8 mouse cellular contexts compared by ENCODE assay signal in the genomic region with DNA sequence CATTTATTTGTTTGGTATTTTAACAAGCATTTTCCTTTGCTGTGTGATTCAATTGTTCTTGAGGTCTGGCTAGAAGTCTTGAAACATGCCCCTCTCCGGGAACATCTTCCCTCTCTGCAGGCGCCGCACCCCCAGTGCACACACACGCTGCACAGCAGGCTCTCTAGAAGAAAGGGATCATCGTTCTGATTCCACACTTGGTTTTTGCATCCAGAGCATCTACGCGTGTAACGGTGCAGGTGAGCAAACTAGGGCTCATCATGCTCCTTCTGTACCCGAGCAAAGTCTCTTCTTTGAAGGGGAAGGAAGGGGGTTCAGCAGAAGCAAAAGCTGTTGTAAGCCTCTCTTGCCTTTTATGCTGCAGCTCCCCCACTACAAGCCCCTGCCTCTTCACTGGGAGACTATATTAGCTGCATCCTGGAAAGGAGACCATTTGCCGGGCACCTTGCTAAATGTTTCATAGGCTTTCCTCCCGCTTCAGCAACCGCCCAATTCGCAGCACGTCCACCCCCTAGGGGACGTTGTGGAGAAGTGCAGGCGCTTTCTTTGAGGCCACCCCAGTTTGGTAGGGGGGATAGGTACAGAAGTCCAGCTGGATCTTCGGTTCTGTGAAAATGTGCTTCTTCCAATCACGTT. TPM values are rescaled to one million over a fixed set of nuclear protein-coding genes. Genes with fewer than 3 reads are reported as not detected.
DNase-seq lines count a peak whose midpoint lies in the region; ATAC-seq and TF ChIP-seq lines count a peak whose summit lies in the region.

A gene (minus strand): TSS at position 51 of the 636 bp plus-strand sequence.

- ATAC-seq in cerebellum, adult (ENCODE audit: insufficient number of reproducible peaks, low FRiP score, low TSS enrichment) = no peak
- ATAC-seq in granulocyte monocyte progenitor cell, adult 5-6 weeks (replicated peaks; ENCODE audit: poor library complexity, severe bottlenecking) = peak; percentile 80

- peak; percentile 89 for TF ChIP-seq RAD21 in CH12.LX (IDR thresholded peaks at IDR 0.05; ENCODE audit: low read depth, low read length)

- no peak within 1 kb of the TSS for H3K4me2 ChIP-seq in CH12.LX (ENCODE audit: insufficient read depth, low read depth, poor library complexity, severe bottlenecking)

- TF ChIP-seq CTCF in CH12.LX (conservative IDR thresholded peaks at IDR 0.05 in 1 of 2, IDR thresholded peaks at IDR 0.05 in 1 of 2; ENCODE audit: low read depth in 2 of 2, low read length in 2 of 2) = peak; percentile 57 to 89
- TF ChIP-seq CTCF in spleen, adult 2 months (IDR thresholded peaks at IDR 0.05; ENCODE audit: extremely low read depth, insufficient read depth, insufficient read length, insufficient replicate concordance) = peak; percentile 89; the same call in 1 of the 2 replicates

- H3K9me3 ChIP-seq in CH12.LX (replicated peaks; ENCODE audit: low read length) = peaks cover 3% of the 10 kb centered on the region

- H3K79me2 ChIP-seq in CH12.LX (replicated peaks; ENCODE audit: control insufficient read depth, extremely low read depth, insufficient read depth, poor library complexity, severe bottlenecking) = no peaks in the 10 kb centered on the region; the same call in 1 of the 2 replicates

- peaks cover 2 to 26% of the 10 kb centered on the region in 2 experiments; a peak in 2 of 4 replicates for H3K4me1 ChIP-seq in CH12.LX (ENCODE audit: control insufficient read depth in 1 of 2, insufficient read depth in 2 of 2)
- peaks cover 5% of the 10 kb centered on the region for H3K4me1 ChIP-seq in spleen, adult 2 months (ENCODE audit: control insufficient read depth, insufficient read depth, insufficient read length)

- dilution Hi-C loops in CH12.LX (cut with MboI; ENCODE audit: extremely low pct_ligation_motif_present, extremely low pct_unique_long_range_greater_than_20kb, low sequenced_read_pairs) = no loop called here

- WGBS in spleen, adult 2 months = 30% methylated on average over 18 of the region's 18 CpGs

- in situ Hi-C loops in CH12.LX (cut with MboI; ENCODE audit: low pct_ligation_motif_present, low pct_unique_long_range_greater_than_20kb, low sequenced_read_pairs) = loop anchor here (5.0 to 25.0 kb wide), 2 partner anchors 177 to 467 kb away; a partner anchor contains a TSS

- no peaks in the 10 kb centered on the region for H3K36me3 ChIP-seq in CH12.LX (replicated peaks in 1 of 2; ENCODE audit: control insufficient read depth in 1 of 2, insufficient read depth in 1 of 2, low read length in 1 of 2)
- no peaks in the 10 kb centered on the region for H3K36me3 ChIP-seq in spleen, adult 2 months (ENCODE audit: control insufficient read depth, insufficient read depth, low read length)

- H3K27ac ChIP-seq in CH12.LX (ENCODE audit: insufficient read depth, low read depth) = no peak within 1 kb of the TSS
- no peak within 1 kb of the TSS for H3K27ac ChIP-seq in spleen, adult 2 months (ENCODE audit: insufficient read depth, low read length)

- no peak for TF ChIP-seq POLR2A in CH12.LX (IDR thresholded peaks at IDR 0.05; ENCODE audit: low read depth, low read length)
- no peak for TF ChIP-seq POLR2A in spleen, adult 2 months (IDR thresholded peaks at IDR 0.05; ENCODE audit: low read depth, low read length)

- H3K9ac ChIP-seq in CH12.LX (ENCODE audit: insufficient read depth, low read depth) = no peak within 1 kb of the TSS

- peak; percentile 66 for DNase-seq in cerebellum, adult 11 months
- DNase-seq in CH12.LX (ENCODE audit: extremely low read depth) = peak; percentile 45
- peak; percentile 71 for DNase-seq in cerebellum, adult 8-10 months
- peak; percentile 21 to 38 for DNase-seq in kidney, postnatal 25 days
- DNase-seq in lung, postnatal 36 days = peak; percentile 44
- DNase-seq in spleen, adult 2 months (ENCODE audit: low read depth in 1 of 2, low spot score in 2 of 2) = peak; percentile 33 to 63

- H3K27me3 ChIP-seq in CH12.LX (replicated peaks) = peaks cover 5% of the 10 kb centered on the region
- no peaks in the 10 kb centered on the region; the same call in 1 of the 2 replicates for H3K27me3 ChIP-seq in spleen, adult 2 months (ENCODE audit: control insufficient read depth, insufficient read depth, low read length)

- TF ChIP-seq EP300 in CH12.LX (IDR thresholded peaks at IDR 0.05; ENCODE audit: low read length) = no peak

- H3K4me3 ChIP-seq in CH12.LX (replicated peaks in 1 of 3; ENCODE audit: low read depth in 2 of 3, low read length in 2 of 3, poor library complexity in 1 of 3) = no peak within 1 kb of the TSS
- H3K4me3 ChIP-seq in spleen, adult 2 months (ENCODE audit: extremely low read depth, insufficient read depth, insufficient read length) = peak within 1 kb of the TSS; percentile 66; the same call in 1 of the 2 replicates

TF ChIP-seq in CH12.LX, 34 proteins besides CTCF, POLR2A, EP300 and RAD21:
- TF ChIP-seq HCFC1 (IDR thresholded peaks at IDR 0.05; ENCODE audit: low read depth, low read length) (no peak), MEF2A (IDR thresholded peaks at IDR 0.05; ENCODE audit: borderline replicate concordance, low read depth, low read length) (no peak), ZC3H11A (IDR thresholded peaks at IDR 0.05; ENCODE audit: low read depth, low read length) (peak; percentile 43; the same call in 1 of the 2 replicates), IRF4 (IDR thresholded peaks at IDR 0.05; ENCODE audit: low read depth, low read length) (no peak), GABPA (IDR thresholded peaks at IDR 0.05; ENCODE audit: insufficient replicate concordance, low read depth, low read length) (no peak), SMC3 (IDR thresholded peaks at IDR 0.05; ENCODE audit: low read depth, low read length) (peak; percentile 93), ZMIZ1 (IDR thresholded peaks at IDR 0.05; ENCODE audit: low read depth, low read length) (no peak), BHLHE40 (IDR thresholded peaks at IDR 0.05; ENCODE audit: low read depth, low read length) (no peak)
TF ChIP-seq in CH12.LX: peak in this region for 2.

RNA-seq across cellular contexts. Expression of the gene that starts here (rescaled TPM):
- total RNA-seq in CH12.LX (2012; rRNA removed) (4.2 and 4.5 TPM in 2 replicates), CH12.LX (2014; rRNA removed) (5.3 and 8.1 TPM in 2 replicates)
- polyA plus RNA-seq in CH12.LX (2012; ENCODE audit: insufficient read length, low read depth) = 10.0 and 11.2 TPM in 2 replicates
- not detected in 2 replicates for total RNA-seq in granulocyte monocyte progenitor cell, adult 5-6 weeks (2014; fragmentation: Nextera tagmentation)
- not detected in 2 replicates for total RNA-seq in granulocyte monocyte progenitor cell, adult 5-6 weeks (2017)
- polyA plus RNA-seq in spleen, adult 2 months (2012; rRNA removed) = 10.6 and 17.5 TPM in 2 replicates

Comparison
In these comparisons a context has a peak if more than half of its experiments do, and no peak if none do; other contexts are left out.
1. RNA of the gene that starts here (total RNA-seq): 4.2 to 8.1 TPM in CH12.LX; not detected in granulocyte monocyte progenitor cell, adult 5-6 weeks; every median in the first group is over 4 times any median in the second.
2. Peak in ATAC-seq in granulocyte monocyte progenitor cell, adult 5-6 weeks; RNA of the gene not detected or under 1 TPM.
3. Peak in every context shown above with its lines, with median percentiles within 50 percentile points of each other: DNase-seq.